Mouse (Mus musculus): ENCODE measurements at regions not wholly inside any gene's neighbourhood (a gene's known extent, or its start where the extent isn't known, plus 50 kb on each side); places are given as distances from the start of the nearest gene placed in this dataset.

DNA sequence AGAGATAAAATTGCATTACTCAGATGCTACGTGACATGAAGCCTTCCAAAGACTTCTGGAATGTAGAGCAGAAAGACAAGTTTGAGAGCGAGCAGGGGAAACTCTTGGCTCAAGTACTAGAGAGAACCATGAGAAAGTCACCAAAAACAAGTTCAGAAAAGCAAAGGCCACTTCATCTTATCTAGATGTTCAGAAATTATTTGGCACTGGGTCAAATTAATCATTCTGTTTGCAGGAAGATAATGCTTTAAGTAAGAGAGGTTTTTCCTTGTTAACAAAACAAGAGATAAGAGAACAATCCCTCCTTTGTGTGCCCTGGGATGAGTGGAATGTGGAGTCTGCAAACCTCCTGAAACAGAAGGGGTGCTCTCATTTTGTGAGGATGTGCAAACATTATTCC, 565.6 kb upstream of the C030005K15Rik start:
- in situ Hi-C loops (cut with MseI, MboI), result no loop called here

GRCm38 (mm10) chr10:98305667-98306066, 579.1 kb upstream of the C030005K15Rik start:
- in situ Hi-C loops (cut with MseI, MboI), result no loop called here

- in situ Hi-C loops (cut with MseI, MboI), result no loop called here
Observed at GRCm38 (mm10) chr10:98309667-98310066, 583.1 kb upstream of the C030005K15Rik start.

- in situ Hi-C loops (cut with MseI, MboI), result no loop called here
Observed at GRCm38 (mm10) chr10:98311403-98311802, 584.8 kb upstream of the C030005K15Rik start.

GRCm38 (mm10) chr10:98318416-98318815, 591.9 kb upstream of the C030005K15Rik start:
- in situ Hi-C loops (cut with MseI, MboI), result no loop called here

DNA sequence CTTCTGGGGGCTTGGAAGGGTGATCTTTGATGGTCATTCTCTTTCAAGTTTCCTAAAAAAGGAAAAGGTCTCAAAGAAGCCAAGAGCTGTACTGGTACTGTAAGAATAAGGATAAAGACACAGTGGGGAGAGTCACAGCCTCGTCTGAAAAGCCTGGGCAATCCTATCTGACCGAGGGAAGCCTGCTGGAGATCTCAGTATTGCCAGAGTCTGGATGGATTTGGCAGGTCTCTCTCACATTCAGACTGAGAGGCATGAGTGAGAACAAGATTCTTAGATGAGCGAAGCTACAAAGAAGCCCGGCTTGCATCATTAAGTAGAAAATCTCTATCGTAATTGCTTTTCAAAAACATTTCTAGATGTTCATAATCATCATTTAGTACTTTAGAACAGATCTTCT, 590.4 kb upstream of the Atp2b1 start:
- in situ Hi-C loops (cut with MseI, MboI), result no loop called here

GRCm38 (mm10) chr10:98324591-98324990, 589.6 kb upstream of the Atp2b1 start:
- in situ Hi-C loops (cut with MseI, MboI), result no loop called here

DNA sequence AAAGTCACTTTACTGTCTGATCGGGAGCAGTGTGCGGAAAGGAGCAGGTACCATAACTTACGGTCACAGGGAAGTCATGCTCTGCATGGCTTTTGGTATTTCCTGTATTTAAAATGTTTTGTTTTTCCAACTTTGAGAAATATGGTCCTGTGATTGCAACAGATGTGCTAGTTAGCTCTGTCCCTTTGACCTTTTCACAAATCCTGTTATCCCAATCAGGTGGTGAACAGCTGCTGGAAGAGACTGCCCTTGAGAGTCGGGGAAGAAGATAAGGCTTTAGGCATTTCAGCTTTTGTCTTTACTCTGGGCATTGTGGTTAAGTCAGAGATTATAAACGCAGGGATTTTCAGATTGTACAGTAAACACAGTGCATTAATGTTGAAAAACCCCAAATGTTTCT, 588.5 kb upstream of the Atp2b1 start:
- in situ Hi-C loops (cut with MseI, MboI), result no loop called here

DNA sequence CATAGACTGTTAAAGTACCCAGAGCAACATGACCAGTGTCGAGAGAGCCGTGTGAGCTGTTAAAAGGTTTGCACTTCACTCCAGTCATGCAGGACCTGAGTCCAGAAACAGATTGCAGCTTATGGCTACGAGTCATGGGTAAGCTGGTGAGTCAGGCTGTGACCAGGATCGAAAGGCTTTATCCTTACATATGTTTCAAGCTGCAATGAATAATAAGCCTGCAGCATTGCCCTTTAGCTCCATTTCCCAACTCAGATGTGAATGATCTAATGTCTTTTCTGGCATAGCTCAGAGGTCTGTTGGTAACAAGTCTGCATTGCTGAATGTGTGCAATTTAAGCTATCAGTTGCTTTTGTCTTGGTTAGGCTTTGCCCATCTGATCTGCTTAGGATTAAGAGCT, 581.5 kb upstream of the Atp2b1 start:
- in situ Hi-C loops (cut with MseI, MboI), result no loop called here

- in situ Hi-C loops (cut with MseI, MboI), result no loop called here
Observed at GRCm38 (mm10) chr10:98333411-98334067, 580.7 kb upstream of the Atp2b1 start.

DNA sequence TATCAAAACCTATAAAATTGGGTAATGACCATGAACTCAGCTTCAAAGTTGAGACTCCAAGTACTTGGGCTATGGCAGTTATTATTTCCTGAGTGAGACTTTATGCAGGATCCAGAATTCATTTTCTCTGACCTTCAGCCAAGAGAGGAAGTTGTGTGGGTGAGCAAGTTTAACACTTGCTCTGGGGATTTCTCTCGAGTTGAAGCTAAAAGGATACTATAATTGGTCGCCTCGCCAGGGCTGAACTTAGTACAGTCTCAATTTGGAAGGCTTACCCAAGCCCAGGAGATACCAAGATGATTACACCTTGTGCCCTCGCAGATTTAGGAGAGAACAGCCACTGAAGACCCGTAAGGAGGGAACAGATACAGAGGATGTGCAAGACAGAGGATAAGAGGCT, 570.4 kb upstream of the Atp2b1 start:
- in situ Hi-C loops (cut with MseI, MboI), result no loop called here

DNA sequence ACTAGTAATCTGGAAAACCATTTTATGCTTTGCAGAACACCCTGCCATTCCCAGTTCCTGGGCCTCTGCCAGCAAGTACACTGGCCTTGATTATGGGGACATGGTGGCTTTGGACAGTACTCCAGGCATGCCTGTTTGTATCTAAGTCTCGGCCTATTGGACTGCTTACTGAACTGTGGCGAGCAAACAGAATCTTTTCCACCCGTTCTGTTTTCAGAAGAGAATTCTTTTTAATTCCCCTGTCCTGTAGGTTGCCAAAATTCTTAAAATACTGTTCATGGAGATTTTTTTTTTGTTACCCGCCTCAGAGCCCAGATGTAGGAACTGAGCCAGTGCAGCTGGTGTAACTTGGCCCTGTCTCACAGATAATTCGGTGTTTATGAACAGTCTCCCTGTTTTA, 564.7 kb upstream of the Atp2b1 start:
- in situ Hi-C loops (cut with MseI, MboI), result no loop called here

- in situ Hi-C loops (cut with MseI, MboI), result no loop called here
Observed at GRCm38 (mm10) chr10:98350318-98350926, 563.8 kb upstream of the Atp2b1 start.

DNA sequence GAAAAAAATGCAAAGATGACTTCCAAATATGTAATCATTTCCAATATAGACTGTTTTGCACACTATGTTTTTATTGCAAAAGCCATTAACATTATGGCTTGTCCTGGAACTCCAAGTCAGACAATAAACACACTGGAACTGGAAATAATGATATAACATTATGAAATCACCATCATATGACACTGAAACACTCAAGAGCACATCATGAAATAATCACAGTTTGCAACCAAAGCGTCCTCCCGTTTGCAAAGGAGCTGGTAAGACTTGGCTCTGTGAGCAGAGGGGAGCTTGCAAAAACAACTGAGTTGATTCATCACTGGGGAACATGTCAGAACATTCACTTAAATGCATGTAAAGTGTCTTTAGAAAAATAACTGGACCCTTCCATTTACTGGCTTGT, 562.1 kb upstream of the Atp2b1 start:
- in situ Hi-C loops (cut with MseI, MboI), result no loop called here

DNA sequence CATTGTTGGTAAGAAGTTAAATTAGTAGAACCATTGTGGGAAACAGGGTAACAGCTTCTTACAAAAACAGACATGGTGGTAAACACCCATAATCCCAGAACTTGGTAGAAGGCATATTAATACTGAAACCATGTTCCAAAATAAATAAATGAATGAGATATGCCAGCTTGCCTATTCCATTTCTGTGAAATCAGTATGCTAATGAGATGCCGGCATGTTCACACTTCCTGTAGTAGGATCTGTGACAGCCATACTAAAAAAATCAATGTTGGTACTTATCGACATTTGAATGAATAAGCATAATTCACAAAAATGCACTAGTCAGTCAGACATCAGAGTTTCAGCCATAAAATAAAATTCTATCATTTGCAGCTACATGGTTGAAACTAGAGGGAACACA, 559.7 kb upstream of the Atp2b1 start:
- in situ Hi-C loops (cut with MseI, MboI), result no loop called here

DNA sequence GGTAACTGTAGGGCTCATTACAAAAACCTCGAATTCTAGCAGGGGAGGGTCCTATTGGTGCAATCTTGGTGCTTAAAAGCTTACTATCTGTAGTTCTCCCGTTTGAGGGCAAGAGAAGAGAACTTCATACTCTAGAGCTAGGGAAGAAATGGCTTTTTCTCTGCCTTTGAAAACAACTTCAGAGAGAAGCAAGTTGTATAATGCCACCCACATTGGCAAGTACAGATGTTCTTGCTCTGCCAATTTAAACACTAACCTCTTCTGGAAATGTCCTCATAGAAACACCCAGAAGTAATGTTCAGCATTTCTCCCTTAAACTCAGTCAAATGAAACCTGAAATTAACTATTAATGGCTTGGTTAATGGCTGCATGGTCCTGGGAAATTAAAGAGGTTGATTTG, 549.6 kb upstream of the Atp2b1 start:
- in situ Hi-C loops (cut with MseI, MboI), result no loop called here

- in situ Hi-C loops (cut with MseI, MboI), result no loop called here
Observed at GRCm38 (mm10) chr10:98372561-98372960, 541.6 kb upstream of the Atp2b1 start.

GRCm38 (mm10) chr10:98373314-98373713, 540.9 kb upstream of the Atp2b1 start:
- in situ Hi-C loops (cut with MseI, MboI), result no loop called here

DNA sequence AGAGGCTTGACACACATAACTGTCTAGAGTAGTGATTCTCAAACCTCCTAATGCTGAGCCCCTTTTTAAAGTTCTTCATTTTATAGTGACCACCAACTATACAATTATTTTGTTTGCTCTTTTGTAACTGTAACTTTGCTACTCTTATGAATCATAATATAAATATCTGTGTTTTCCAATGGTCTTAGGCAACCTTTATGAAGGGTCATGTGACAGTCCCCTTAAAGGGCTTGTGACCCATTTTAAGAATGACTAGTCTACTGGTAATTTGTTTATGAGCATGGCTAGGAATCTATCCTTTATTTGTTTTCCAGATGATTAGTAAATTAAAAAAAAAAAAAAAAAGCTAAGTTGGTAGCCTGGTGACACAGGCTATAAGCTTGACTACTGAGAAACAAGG, 539.5 kb upstream of the Atp2b1 start:
- in situ Hi-C loops (cut with MseI, MboI), result no loop called here

DNA sequence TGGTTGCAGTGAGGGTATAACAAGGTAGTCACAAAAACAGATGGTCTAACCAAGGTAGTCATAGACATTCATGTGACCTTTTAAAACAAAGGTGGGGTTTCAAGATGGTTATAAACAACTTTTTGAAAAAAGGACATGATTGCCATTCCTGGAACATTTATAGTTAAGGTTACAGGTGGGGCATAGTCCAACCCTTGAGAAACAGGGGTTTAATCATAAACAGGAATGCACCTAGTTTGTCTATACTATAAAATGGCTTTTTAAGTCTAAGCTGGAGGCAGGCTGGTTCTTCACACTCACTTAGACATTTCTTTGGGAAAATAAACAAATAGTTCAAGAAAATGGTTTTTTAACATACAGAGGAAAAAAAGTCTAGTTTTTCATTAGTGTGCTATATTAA, 525.7 kb upstream of the Atp2b1 start:
- in situ Hi-C loops (cut with MseI, MboI), result no loop called here

DNA sequence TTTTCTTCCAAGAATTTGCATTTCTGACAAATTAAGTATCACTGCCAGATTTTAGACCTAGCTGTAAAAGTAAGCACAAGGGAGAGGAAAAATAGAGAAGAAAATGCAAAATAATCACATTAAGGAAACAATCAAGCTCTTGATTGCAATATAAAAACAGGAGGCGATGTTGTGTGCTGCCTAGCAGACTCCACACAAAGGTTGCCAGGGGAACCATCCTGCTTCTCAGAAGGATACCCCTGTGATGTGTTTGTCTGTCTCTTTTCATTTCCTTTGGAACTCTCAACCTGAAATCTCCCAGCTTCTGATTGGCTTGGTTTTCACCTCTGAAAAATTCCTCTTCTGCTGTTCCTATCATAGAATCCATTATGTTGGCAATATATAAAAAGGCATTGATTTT, 514.3 kb upstream of the Atp2b1 start:
- in situ Hi-C loops (cut with MseI, MboI), result no loop called here

GRCm38 (mm10) chr10:98417807-98418743, 496.1 kb upstream of the Atp2b1 start:
- in situ Hi-C loops (cut with MseI, MboI), result no loop called here

- in situ Hi-C loops (cut with MseI, MboI), result no loop called here
Observed at GRCm38 (mm10) chr10:98424450-98424849, 489.8 kb upstream of the Atp2b1 start.

All from mouse trophoblast stem cell (cell line).